Mouse (Mus musculus): Measurements from ENCODE around the gene Lrrtm4. TPM values are rescaled to one million over a fixed set of nuclear protein-coding genes. Genes with fewer than 3 reads are reported as not detected.

Gene Lrrtm4
- polyA plus RNA-seq (2012; ENCODE audit: insufficient read depth, insufficient read length, missing spikeins), result not detected in 2 replicates

DNA sequence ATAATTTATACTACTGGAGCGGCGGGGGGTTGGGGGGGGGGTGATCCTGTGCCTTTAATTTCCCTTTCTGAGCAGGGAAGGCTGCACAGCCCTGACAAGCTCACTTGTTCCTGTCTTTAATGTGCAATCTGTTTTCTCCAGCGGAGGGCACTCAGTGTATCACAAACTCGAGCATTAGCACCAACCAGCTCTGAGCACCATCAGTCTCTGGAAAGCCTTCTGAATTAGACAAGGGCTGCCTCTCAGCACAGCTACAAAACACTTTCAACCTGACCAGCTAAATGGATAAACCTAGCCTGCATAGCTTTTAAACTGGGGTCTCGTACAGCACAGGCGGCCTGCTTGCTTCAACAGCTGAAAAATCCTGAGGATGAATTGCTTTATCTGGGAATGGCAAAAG lies at the start of gene Lrrtm4:
TSS of gene Lrrtm4 (plus strand) at position 113 of the 400 bp plus-strand sequence.
- Histone ChIP-seq H3K27ac (ENCODE audit: insufficient read depth, low read depth, low read length) (no peak within 1 kb of the TSS), H3K4me1 (ENCODE audit: control insufficient read depth, insufficient read depth, low read length) (no peaks in the 10 kb centered on the region), H3K4me3 (ENCODE audit: insufficient read depth, low read length) (no peak within 1 kb of the TSS)
- TF ChIP-seq CTCF (IDR thresholded peaks at IDR 0.05; ENCODE audit: low read depth, low read length), result no peak
- no peak for TF ChIP-seq POLR2A (IDR thresholded peaks at IDR 0.05; ENCODE audit: borderline replicate concordance, low read depth, low read length)

DNA sequence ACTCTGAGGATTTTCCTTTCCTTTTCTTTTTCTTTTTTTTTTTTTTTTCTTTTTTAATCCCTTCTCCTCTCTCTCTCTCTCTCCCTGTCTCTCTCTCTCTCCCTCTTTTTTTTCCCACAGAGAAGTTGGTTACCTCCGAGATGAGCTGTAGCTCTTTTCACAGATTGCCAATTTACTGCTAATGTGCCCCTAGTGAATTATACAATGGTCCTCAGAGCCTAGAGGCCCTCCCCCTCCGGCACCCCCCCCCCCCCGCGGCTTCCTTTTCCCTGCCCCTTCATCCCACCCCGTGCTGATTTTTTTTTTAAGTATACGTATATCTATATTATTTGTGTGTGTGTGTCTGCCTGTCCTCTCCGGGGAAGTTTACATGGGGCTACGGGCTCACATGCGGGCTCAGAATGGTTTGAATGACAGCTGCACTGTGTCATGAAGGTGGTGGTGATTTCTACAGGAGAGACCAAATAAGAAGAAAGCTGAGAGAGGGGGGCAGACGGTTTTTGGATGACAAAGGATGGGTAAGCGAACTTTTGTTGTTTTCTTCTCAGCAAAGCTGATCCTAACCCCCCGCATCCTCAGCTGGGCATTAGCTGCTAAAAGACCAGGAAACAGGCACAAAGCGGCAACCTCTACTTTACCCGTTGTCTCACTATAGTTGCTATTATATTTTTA lies 648 bp downstream of the Lrrtm4 start:
- H3K4me1 ChIP-seq (ENCODE audit: control insufficient read depth, insufficient read depth, low read length), result no peaks in the 10 kb centered on the region
- H3K4me3 ChIP-seq (ENCODE audit: insufficient read depth, low read length), result no peak overlapping the region
- TF ChIP-seq POLR2A (IDR thresholded peaks at IDR 0.05; ENCODE audit: borderline replicate concordance, low read depth, low read length) (no peak), CTCF (IDR thresholded peaks at IDR 0.05; ENCODE audit: low read depth, low read length) (no peak)
- H3K27ac ChIP-seq (ENCODE audit: insufficient read depth, low read depth, low read length), result no peak overlapping the region

DNA sequence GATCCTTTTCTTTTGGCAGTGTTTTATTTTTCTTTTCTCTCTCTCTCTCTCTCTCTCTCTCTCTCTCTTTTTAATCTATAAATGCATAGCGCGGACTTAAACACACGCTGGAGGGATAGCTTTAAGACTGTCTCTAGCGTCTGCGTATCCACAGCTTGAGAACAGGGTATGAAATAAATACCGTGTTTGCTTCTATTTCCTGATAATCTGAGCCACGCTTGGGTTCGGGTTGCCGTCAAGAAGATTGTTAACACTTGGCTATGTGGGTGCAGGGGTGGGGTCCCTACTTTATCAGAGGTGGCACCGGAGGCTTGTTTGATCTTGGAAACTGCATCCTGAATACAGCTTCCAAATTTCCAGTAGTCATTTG lies 1.2 kb downstream of the Lrrtm4 start:
- Histone ChIP-seq H3K27ac (ENCODE audit: insufficient read depth, low read depth, low read length) (no peak overlapping the region), H3K4me1 (ENCODE audit: control insufficient read depth, insufficient read depth, low read length) (no peaks in the 10 kb centered on the region), H3K4me3 (ENCODE audit: insufficient read depth, low read length) (no peak overlapping the region)
- TF ChIP-seq CTCF (IDR thresholded peaks at IDR 0.05; ENCODE audit: low read depth, low read length), result no peak
- no peak for TF ChIP-seq POLR2A (IDR thresholded peaks at IDR 0.05; ENCODE audit: borderline replicate concordance, low read depth, low read length)

DNA sequence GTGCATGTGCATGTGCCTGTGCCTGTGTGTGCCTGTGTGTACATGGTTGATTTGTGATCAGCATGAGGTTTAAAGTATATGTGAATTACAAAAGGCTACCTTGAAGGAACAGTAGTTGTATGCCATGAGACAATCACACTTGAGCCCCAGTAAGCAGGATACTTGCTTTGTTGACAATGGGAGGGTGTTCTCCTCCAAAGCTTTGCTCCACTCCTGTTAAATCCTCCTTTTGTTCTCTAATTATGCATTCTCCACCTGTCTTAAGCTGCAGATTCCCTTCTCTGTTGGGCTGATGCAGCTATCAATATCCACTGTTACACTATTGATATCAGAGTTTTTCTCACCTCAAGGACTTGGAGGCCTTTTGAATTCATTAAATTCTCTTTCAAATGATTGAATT lies 38.2 kb downstream of the Lrrtm4 start:
- no peak for TF ChIP-seq CTCF (IDR thresholded peaks at IDR 0.05; ENCODE audit: low read depth, low read length)
- TF ChIP-seq POLR2A (IDR thresholded peaks at IDR 0.05; ENCODE audit: borderline replicate concordance, low read depth, low read length), result no peak
- Histone ChIP-seq H3K4me1 (ENCODE audit: control insufficient read depth, insufficient read depth, low read length) (no peaks in the 10 kb centered on the region), H3K27ac (ENCODE audit: insufficient read depth, low read depth, low read length) (no peak overlapping the region), H3K4me3 (ENCODE audit: insufficient read depth, low read length) (no peak overlapping the region)

GRCm38 (mm10) chr6:80078001-80078400 lies 59.3 kb downstream of the Lrrtm4 start:
- Histone ChIP-seq H3K27ac (ENCODE audit: insufficient read depth, low read depth, low read length) (no peak overlapping the region), H3K4me1 (ENCODE audit: control insufficient read depth, insufficient read depth, low read length) (no peaks in the 10 kb centered on the region), H3K4me3 (ENCODE audit: insufficient read depth, low read length) (no peak overlapping the region)
- TF ChIP-seq CTCF (IDR thresholded peaks at IDR 0.05; ENCODE audit: low read depth, low read length) (no peak), POLR2A (IDR thresholded peaks at IDR 0.05; ENCODE audit: borderline replicate concordance, low read depth, low read length) (no peak)

DNA sequence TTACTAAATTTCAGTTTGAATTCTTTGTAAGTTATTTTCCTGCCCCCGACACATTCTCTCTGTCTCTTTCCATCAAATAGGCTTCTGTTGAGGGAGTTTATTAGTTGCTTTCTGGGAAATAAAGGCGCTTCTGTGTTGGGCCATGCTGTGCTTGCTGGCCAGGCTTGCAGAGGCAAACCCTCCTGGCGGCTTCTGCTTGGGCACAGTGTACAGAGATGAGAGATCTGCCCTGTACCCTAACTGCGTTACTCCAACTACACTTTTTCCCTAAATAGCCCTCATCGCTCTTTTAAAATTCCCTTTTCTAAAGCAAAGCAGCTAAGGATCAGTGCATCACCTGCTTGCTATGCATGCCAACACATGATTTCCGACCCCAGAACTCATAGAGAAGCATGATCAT lies 60.6 kb downstream of the Lrrtm4 start:
- Histone ChIP-seq H3K4me1 (ENCODE audit: control insufficient read depth, insufficient read depth, low read length) (no peaks in the 10 kb centered on the region), H3K4me3 (ENCODE audit: insufficient read depth, low read length) (no peak overlapping the region), H3K27ac (ENCODE audit: insufficient read depth, low read depth, low read length) (no peak overlapping the region)
- TF ChIP-seq CTCF (IDR thresholded peaks at IDR 0.05; ENCODE audit: low read depth, low read length) (no peak), POLR2A (IDR thresholded peaks at IDR 0.05; ENCODE audit: borderline replicate concordance, low read depth, low read length) (no peak)

DNA sequence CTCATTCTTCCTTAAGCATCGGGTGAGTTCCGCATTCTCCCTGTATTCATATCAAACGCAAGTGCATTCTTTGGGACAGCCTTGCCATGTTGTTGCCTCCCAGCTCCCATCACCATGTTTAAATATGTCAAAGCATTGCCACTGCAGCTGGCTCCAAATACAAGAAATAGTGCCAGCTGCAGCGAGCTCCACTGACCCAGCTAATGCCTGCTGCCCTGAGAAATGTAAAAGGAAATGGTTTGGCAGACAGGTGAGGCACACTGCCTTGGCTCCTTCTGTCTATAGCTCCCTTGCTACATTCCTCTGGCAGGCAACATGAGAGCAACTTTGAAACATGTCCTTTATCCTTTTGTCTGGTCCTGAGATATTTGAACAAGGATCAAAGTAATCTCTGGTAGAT lies 76.2 kb downstream of the Lrrtm4 start:
- H3K4me1 ChIP-seq (ENCODE audit: control insufficient read depth, insufficient read depth, low read length), result no peaks in the 10 kb centered on the region
- H3K4me3 ChIP-seq (ENCODE audit: insufficient read depth, low read length), result no peak overlapping the region
- H3K27ac ChIP-seq (ENCODE audit: insufficient read depth, low read depth, low read length), result no peak overlapping the region
- TF ChIP-seq POLR2A (IDR thresholded peaks at IDR 0.05; ENCODE audit: borderline replicate concordance, low read depth, low read length) (no peak), CTCF (IDR thresholded peaks at IDR 0.05; ENCODE audit: low read depth, low read length) (no peak)

DNA sequence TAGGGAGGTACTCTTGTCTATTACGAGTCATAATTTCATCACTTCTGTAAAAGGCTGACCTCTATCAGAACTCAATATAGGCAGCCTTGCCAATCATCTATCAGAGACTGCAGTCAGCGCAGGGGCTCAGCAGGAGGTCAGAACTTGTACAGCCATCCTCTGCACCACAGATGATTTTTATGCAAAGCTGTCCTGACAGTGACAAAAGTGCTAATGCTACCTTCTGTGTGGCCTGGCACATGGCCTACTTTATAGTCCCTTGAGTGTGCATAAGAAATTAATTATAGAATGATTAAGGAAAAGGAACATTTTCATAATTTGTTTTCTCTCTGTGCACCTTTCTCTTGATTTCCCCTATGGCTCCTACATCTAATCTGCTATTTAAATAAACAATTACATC lies 86.7 kb downstream of the Lrrtm4 start:
- no peaks in the 10 kb centered on the region for H3K4me1 ChIP-seq (ENCODE audit: control insufficient read depth, insufficient read depth, low read length)
- H3K4me3 ChIP-seq (ENCODE audit: insufficient read depth, low read length), result no peak overlapping the region
- TF ChIP-seq CTCF (IDR thresholded peaks at IDR 0.05; ENCODE audit: low read depth, low read length) (no peak), POLR2A (IDR thresholded peaks at IDR 0.05; ENCODE audit: borderline replicate concordance, low read depth, low read length) (no peak)
- H3K27ac ChIP-seq (ENCODE audit: insufficient read depth, low read depth, low read length), result no peak overlapping the region

- no peak for TF ChIP-seq POLR2A (IDR thresholded peaks at IDR 0.05; ENCODE audit: borderline replicate concordance, low read depth, low read length)
- TF ChIP-seq CTCF (IDR thresholded peaks at IDR 0.05; ENCODE audit: low read depth, low read length), result no peak
These were observed 87.2 kb downstream of the Lrrtm4 start for GRCm38 (mm10) chr6:80105843-80106242.

GRCm38 (mm10) chr6:80126419-80126818 lies 107.7 kb downstream of the Lrrtm4 start:
- TF ChIP-seq POLR2A (IDR thresholded peaks at IDR 0.05; ENCODE audit: borderline replicate concordance, low read depth, low read length), result no peak
- TF ChIP-seq CTCF (IDR thresholded peaks at IDR 0.05; ENCODE audit: low read depth, low read length), result no peak
- no peaks in the 10 kb centered on the region for H3K4me1 ChIP-seq (ENCODE audit: control insufficient read depth, insufficient read depth, low read length)
- no peak overlapping the region for H3K27ac ChIP-seq (ENCODE audit: insufficient read depth, low read depth, low read length)
- no peak overlapping the region for H3K4me3 ChIP-seq (ENCODE audit: insufficient read depth, low read length)

More at GRCm38 (mm10) chr6:80105843-80106242, 87.2 kb downstream of the Lrrtm4 start:
- Histone ChIP-seq H3K27ac (ENCODE audit: insufficient read depth, low read depth, low read length) (no peak overlapping the region), H3K4me3 (ENCODE audit: insufficient read depth, low read length) (no peak overlapping the region), H3K4me1 (ENCODE audit: control insufficient read depth, insufficient read depth, low read length) (no peaks in the 10 kb centered on the region)

All from bone marrow macrophage, adult 2 months (primary cell).